Mouse (Mus musculus) forelimb bud, embryonic 11.5 days (tissue): Measurements from ENCODE around the gene Coq4.

Experiments used
- DNase-seq: peaks from one replicate; pipeline ENCODE4 v3.0.0-alpha.2; 2012; ENCODE audit warnings: low read depth, low spot score

Coq4 gene

DNA sequence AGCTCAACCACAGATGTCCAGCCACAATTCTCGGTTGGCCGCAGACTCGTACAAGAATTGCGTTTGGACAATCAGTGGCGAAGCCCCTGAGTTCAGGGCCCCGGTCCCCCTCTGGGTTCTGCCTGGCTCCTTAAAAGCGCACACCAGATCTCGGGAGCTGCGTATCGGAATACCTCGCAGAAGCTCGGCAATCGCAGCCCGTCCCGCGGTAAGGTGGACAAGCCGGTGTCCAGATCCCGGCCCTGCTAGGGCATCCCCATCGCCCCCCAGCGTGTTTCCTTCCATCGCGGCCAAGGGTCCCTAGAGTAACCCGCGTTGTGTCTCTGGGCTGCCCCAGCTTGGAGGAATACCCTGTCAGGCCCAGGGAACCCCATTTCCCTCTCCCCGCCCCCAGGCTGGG lies 58.3 kb downstream of the Coq4 start:
- no peak for DNase-seq

DNA sequence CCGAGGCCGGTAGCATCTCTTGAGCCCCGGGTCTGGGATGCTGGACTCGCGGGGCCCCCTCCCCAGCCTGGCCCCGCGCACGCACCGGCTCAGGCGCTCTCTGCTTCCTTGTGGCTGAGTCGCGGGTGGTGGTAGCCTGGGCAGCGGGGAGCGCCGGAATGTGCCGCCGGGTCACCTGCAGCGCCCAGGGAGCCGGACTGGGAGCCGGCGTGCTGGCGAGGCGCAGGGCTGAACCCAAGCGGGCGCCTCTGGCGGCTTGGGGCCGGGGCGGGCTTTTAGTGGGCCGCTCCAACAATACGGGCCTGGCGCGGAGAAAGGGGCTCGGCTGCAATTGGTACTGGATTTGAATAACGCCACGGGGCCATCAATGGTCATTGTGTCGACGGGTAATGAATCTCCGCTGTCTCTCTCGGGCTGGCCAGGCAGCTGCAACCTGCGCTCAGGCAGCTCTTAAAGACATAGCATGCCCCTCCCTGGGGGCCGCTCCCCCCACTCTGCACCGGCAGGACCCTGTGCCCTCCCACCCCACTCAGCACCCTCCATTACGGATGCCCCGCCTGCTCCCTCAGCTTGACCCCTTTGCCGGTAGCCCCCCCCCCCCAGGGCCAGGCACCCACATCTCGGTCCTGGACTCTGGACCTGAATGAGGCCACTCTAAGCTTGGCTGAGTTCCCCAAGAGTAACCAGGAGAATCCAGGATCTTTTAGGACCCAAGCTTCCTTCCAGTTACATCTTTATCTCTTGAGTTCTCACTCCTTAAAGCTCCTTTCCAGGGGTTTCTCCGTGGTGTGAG lies 59.0 kb downstream of the Coq4 start:
- DNase-seq, result no peak

GRCm38 (mm10) chr2:29846911-29847310 lies 59.6 kb downstream of the Coq4 start:
- DNase-seq, result no peak
